Comparison of ENCODE assay signal across 21 mouse cellular contexts in the genomic region with DNA sequence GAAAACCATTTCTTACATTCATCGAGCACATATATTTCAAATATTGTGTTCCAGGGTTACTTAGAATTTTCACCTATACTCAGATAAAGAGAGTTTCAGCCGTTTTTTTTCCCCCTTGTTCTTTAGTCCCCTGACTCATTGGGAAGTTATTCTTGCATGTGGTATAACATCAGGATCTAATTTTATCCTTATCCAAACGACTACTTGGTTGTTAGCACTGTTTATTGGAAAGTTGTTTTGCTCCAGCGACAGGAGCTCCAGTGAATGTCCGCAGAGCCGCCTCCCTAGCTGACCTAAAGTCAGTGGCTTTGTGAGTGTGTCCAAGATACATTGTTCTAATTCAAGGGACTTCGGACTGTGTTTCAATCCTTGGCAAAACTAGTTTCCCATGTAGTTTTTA. TPM values are rescaled to one million over a fixed set of nuclear protein-coding genes. Genes with fewer than 3 reads are reported as not detected.
A peak's percentile ranks its signal among the peaks of the same experiment; 100 is the strongest.
DNase-seq lines count a peak whose midpoint lies in the region; ATAC-seq and TF ChIP-seq lines count a peak whose summit lies in the region.
"Had no signal": no experiment of that assay in that cellular context is flagged by ENCODE, and none has a peak within 500 bp of the region (broad histone marks: within the 10 kb centered on the region; RNA-seq: fewer than 3 reads in every experiment).

No protein-coding gene starts in this region.

- H3K27me3 ChIP-seq in heart, postnatal 0 days (ENCODE audit: control insufficient read depth, insufficient read depth, low read length) = peaks cover 9% of the 10 kb centered on the region; the same call in 1 of the 2 replicates
- peaks cover 8% of the 10 kb centered on the region; the same call in 1 of the 2 replicates for H3K27me3 ChIP-seq in heart, embryonic 12.5 days (replicated peaks)
- peaks cover 9% of the 10 kb centered on the region; the same call in 1 of the 2 replicates for H3K27me3 ChIP-seq in stomach, embryonic 16.5 days (ENCODE audit: control insufficient read depth, insufficient read depth, low read length)
- no peaks in the 10 kb centered on the region for H3K27me3 ChIP-seq in stomach, postnatal 0 days (ENCODE audit: control insufficient read depth, insufficient read depth, low read length)
- H3K27me3 ChIP-seq: intestine, embryonic 15.5 days had no signal

- no peak overlapping the region for H3K9ac ChIP-seq in heart, postnatal 0 days (replicated peaks; ENCODE audit: low read depth, low read length)
- no peak overlapping the region for H3K9ac ChIP-seq in heart, embryonic 12.5 days
- H3K9ac ChIP-seq in stomach, embryonic 16.5 days (ENCODE audit: low read length) = no peak overlapping the region
- H3K9ac ChIP-seq in stomach, postnatal 0 days (ENCODE audit: low read length) = no peak overlapping the region
- H3K9ac ChIP-seq: embryonic facial prominence, embryonic 12.5 days; hindbrain, embryonic 14.5 days; intestine, embryonic 15.5 days; limb, embryonic 15.5 days; midbrain, embryonic 15.5 days; stomach, embryonic 15.5 days had no signal

- H3K4me2 ChIP-seq in heart, postnatal 0 days (ENCODE audit: low read depth, low read length) = no peak overlapping the region
- no peak overlapping the region for H3K4me2 ChIP-seq in heart, embryonic 12.5 days
- H3K4me2 ChIP-seq in stomach, embryonic 16.5 days (ENCODE audit: low read depth, low read length) = no peak overlapping the region
- H3K4me2 ChIP-seq in stomach, postnatal 0 days (replicated peaks; ENCODE audit: low read depth) = no peak overlapping the region
- H3K4me2 ChIP-seq: embryonic facial prominence, embryonic 12.5 days; hindbrain, embryonic 14.5 days; intestine, embryonic 15.5 days; limb, embryonic 15.5 days; midbrain, embryonic 15.5 days; stomach, embryonic 15.5 days had no signal

- H3K9me3 ChIP-seq in heart, postnatal 0 days (replicated peaks; ENCODE audit: control insufficient read depth, low read length) = no peaks in the 10 kb centered on the region
- no peaks in the 10 kb centered on the region for H3K9me3 ChIP-seq in heart, embryonic 12.5 days (replicated peaks)
- H3K9me3 ChIP-seq in stomach, embryonic 16.5 days (replicated peaks; ENCODE audit: control insufficient read depth, low read length) = no peaks in the 10 kb centered on the region
- H3K9me3 ChIP-seq in stomach, postnatal 0 days (ENCODE audit: control insufficient read depth, low read length) = no peaks in the 10 kb centered on the region
- H3K9me3 ChIP-seq: embryonic facial prominence, embryonic 12.5 days; intestine, embryonic 15.5 days; limb, embryonic 15.5 days; midbrain, embryonic 15.5 days; stomach, embryonic 15.5 days had no signal

- peak overlapping the region; percentile 5; the same call in 1 of the 2 replicates for H3K27ac ChIP-seq in heart, postnatal 0 days (ENCODE audit: low read depth)
- no peak overlapping the region for H3K27ac ChIP-seq in heart, embryonic 12.5 days (ENCODE audit: poor library complexity, severe bottlenecking)
- peak overlapping the region; percentile 4; the same call in 1 of the 2 replicates for H3K27ac ChIP-seq in stomach, embryonic 16.5 days (ENCODE audit: low read length)
- H3K27ac ChIP-seq in stomach, postnatal 0 days (replicated peaks) = no peak overlapping the region; the same call in 1 of the 2 replicates
- H3K27ac ChIP-seq: embryonic facial prominence, embryonic 12.5 days; hindbrain, embryonic 14.5 days; intestine, embryonic 15.5 days; kidney, postnatal 0 days; limb, embryonic 15.5 days; midbrain, embryonic 15.5 days; stomach, embryonic 15.5 days had no signal

- no peak overlapping the region for H3K4me3 ChIP-seq in heart, postnatal 0 days (ENCODE audit: low read depth, low read length)
- no peak overlapping the region for H3K4me3 ChIP-seq in heart, embryonic 12.5 days
- no peak overlapping the region for H3K4me3 ChIP-seq in stomach, embryonic 16.5 days (replicated peaks; ENCODE audit: low read length)
- H3K4me3 ChIP-seq in stomach, postnatal 0 days (ENCODE audit: low read depth, low read length) = no peak overlapping the region
- H3K4me3 ChIP-seq: embryonic facial prominence, embryonic 12.5 days; intestine, embryonic 15.5 days; limb, embryonic 15.5 days; megakaryocyte, embryonic 14.5 days; midbrain, embryonic 15.5 days; stomach, embryonic 15.5 days had no signal

- no peak for ATAC-seq in heart, postnatal 0 days (ENCODE audit: insufficient read depth, low read depth)
- ATAC-seq in heart, embryonic 12.5 days (ENCODE audit: insufficient number of reproducible peaks, low FRiP score) = no peak
- no peak for ATAC-seq in stomach, embryonic 16.5 days (ENCODE audit: insufficient read depth, low FRiP score)
- no peak for ATAC-seq in stomach, postnatal 0 days (ENCODE audit: low FRiP score, low TSS enrichment)
- ATAC-seq: midbrain, embryonic 15.5 days had no signal

- no peaks in the 10 kb centered on the region for H3K36me3 ChIP-seq in heart, postnatal 0 days (replicated peaks; ENCODE audit: control insufficient read depth, insufficient read depth, low read length)
- no peaks in the 10 kb centered on the region for H3K36me3 ChIP-seq in heart, embryonic 12.5 days
- no peaks in the 10 kb centered on the region for H3K36me3 ChIP-seq in stomach, embryonic 16.5 days (ENCODE audit: control insufficient read depth, insufficient read depth, low read length)
- H3K36me3 ChIP-seq in stomach, postnatal 0 days (ENCODE audit: control insufficient read depth, insufficient read depth, low read length) = no peaks in the 10 kb centered on the region
- H3K36me3 ChIP-seq: embryonic facial prominence, embryonic 12.5 days; intestine, embryonic 15.5 days; limb, embryonic 15.5 days; midbrain, embryonic 15.5 days; stomach, embryonic 15.5 days had no signal

- TF ChIP-seq EP300 in heart, postnatal 0 days (IDR thresholded peaks at IDR 0.05; ENCODE audit: low read depth) = no peak
- no peak for TF ChIP-seq EP300 in stomach, postnatal 0 days (optimal IDR thresholded peaks at IDR 0.05)

- 37% methylated on average over 7 of the region's 7 CpGs for WGBS in heart, postnatal 0 days
- 48% methylated on average over 7 of the region's 7 CpGs for WGBS in heart, embryonic 12.5 days
- 53% methylated on average over 7 of the region's 7 CpGs for WGBS in stomach, embryonic 16.5 days
- WGBS in stomach, postnatal 0 days = 49% methylated on average over 7 of the region's 7 CpGs

- no peak for TF ChIP-seq CTCF in heart, postnatal 0 days (IDR thresholded peaks at IDR 0.05; ENCODE audit: low read depth)
- TF ChIP-seq CTCF in stomach, postnatal 0 days (IDR thresholded peaks at IDR 0.05; ENCODE audit: low read depth) = no peak

- no peaks in the 10 kb centered on the region for H3K4me1 ChIP-seq in heart, postnatal 0 days (ENCODE audit: control insufficient read depth, insufficient read depth)
- peaks cover 11% of the 10 kb centered on the region for H3K4me1 ChIP-seq in heart, embryonic 12.5 days (replicated peaks)
- peaks cover 12% of the 10 kb centered on the region for H3K4me1 ChIP-seq in stomach, embryonic 16.5 days (ENCODE audit: control insufficient read depth, insufficient read depth, low read length)
- 0 out of 2 replicates have a peak, but pooled peaks cover 2% of the 10 kb centered on the region for H3K4me1 ChIP-seq in stomach, postnatal 0 days (replicated peaks; ENCODE audit: control insufficient read depth, insufficient read depth)

- peak; percentile 81 for DNase-seq in heart, adult 11 months
- DNase-seq in heart, adult 18-20 months = no peak
- peak; percentile 36 for DNase-seq in heart, postnatal 0 days (ENCODE audit: low spot score)
- no peak for DNase-seq in stomach, postnatal 0 days (ENCODE audit: low spot score)
- no peak for DNase-seq in cerebellum, postnatal 14 days
- DNase-seq in thymus, postnatal 4 days = no peak
- DNase-seq: adrenal gland, adult 2 months; B cell, adult 2 months; cerebellum, adult 8-10 months; lung, postnatal 14 days; right cerebral cortex, postnatal 25 days had no signal

RNA-seq across cellular contexts. Expression of a gene that starts 19.9 kb away (rescaled TPM):
- 1 to 10 TPM; 6.3 to 8.9 TPM for total RNA-seq in heart, adult 18-20 months (2021)
- total RNA-seq in heart, postnatal 0 days (2014; rRNA removed; ENCODE audit: low replicate concordance) = 5.3 and 8.6 TPM in 2 replicates
- 2.5 and 2.8 TPM in 2 replicates for polyA plus RNA-seq in heart, postnatal 0 days (2015; fragmentation: Nextera tagmentation; extraction: Ambion mirVana)
- polyA plus RNA-seq in heart, embryonic 12.5 days (2016; fragmentation: Nextera tagmentation; extraction: Ambion mirVana) = 10.7 and 13.4 TPM in 2 replicates
- polyA plus RNA-seq in stomach, embryonic 16.5 days (2015; fragmentation: Nextera tagmentation; extraction: Ambion mirVana) = 7.8 and 8.7 TPM in 2 replicates
- polyA plus RNA-seq in stomach, postnatal 0 days (2015; fragmentation: Nextera tagmentation; extraction: Ambion mirVana) = 7.3 and 10.9 TPM in 2 replicates

Comparison
In these comparisons a context has a peak if more than half of its experiments do, and no peak if none do; other contexts are left out.
1. DNase-seq: peak in heart, adult 11 months (single experiment) and heart, postnatal 0 days (single experiment); none in heart, adult 18-20 months (0 of 2), stomach, postnatal 0 days (single experiment), cerebellum, postnatal 14 days (0 of 2) and thymus, postnatal 4 days (single experiment).
2. H3K27ac ChIP-seq: peak in heart, postnatal 0 days (single experiment) and stomach, embryonic 16.5 days (single experiment); none in heart, embryonic 12.5 days (single experiment) and stomach, postnatal 0 days (single experiment).